Mouse (Mus musculus): ENCODE measurements at regions not wholly inside any gene's neighbourhood (a gene's known extent, or its start where the extent isn't known, plus 50 kb on each side); places are given as distances from the start of the nearest gene placed in this dataset.

GRCm38 (mm10) chr4:105560781-105561180 lies 228.9 kb upstream of the Gm12728 start:
- TF ChIP-seq CTCF (IDR thresholded peaks at IDR 0.05; ENCODE audit: low read depth) (no peak), EP300 (optimal IDR thresholded peaks at IDR 0.05) (no peak)

Measured in stomach, postnatal 0 days (tissue).